Mouse (Mus musculus) embryonic fibroblast, embryonic 13.5 days (primary cell): ENCODE data around the gene Dapp1.

Experiments
- CTCF ChIP-seq: IDR thresholded peaks from 2 replicates; pipeline ENCODE4 v1.5.1; 2011; ENCODE audit warnings: mild to moderate bottlenecking, control low read depth, low read length, moderate library complexity, borderline replicate concordance; ENCODE audit not compliant: insufficient read depth
- POLR2A ChIP-seq: IDR thresholded peaks from 2 replicates; pipeline ENCODE4 v1.6.1; 2011; ENCODE audit warnings: low read depth, mild to moderate bottlenecking, control low read depth, low read length, moderate library complexity

DNA sequence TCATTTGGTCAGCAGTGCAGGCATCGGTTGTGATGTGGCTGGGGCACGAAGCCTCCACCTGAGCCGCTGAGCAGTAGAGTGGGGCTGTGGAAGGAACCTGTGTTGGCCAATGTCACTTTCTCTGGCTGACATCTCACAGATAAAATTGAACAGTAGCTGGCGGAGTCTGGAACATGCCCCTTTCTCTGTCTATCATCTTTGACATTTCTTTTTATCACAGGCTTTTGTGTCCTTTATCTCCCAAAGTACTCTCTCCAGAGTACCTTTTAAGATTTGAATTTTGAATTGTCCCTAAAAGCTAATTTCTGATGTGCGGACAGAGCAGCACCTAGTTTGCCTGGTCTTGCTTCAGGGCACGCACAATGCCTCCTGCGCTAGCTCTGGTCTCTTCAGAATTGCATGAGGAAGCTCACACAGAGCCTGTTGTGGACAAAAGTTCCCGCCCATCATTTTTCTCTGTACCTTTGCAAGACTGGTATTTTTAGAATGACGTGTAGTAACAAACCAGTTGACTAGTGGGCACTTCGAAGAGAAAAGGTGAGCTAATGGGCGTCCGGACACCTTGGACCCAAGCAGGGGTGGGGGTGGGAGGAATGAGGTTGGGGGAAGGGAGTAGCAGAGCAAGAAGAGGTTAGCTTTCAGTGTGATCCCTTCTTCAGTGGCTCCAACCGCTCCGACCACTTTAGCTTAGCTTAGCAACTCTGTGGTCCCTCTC, 13.1 kb downstream of the Dapp1 start:
- TF ChIP-seq CTCF: no peak
- TF ChIP-seq POLR2A: no peak
